Mouse (Mus musculus): ENCODE data around the gene Cpne7. TPM values are rescaled to one million over a fixed set of nuclear protein-coding genes. Genes with fewer than 3 reads are reported as not detected.

Gene Cpne7
- polyA plus RNA-seq, 1 experiment from 2014 or later = 0.45 TPM

DNA sequence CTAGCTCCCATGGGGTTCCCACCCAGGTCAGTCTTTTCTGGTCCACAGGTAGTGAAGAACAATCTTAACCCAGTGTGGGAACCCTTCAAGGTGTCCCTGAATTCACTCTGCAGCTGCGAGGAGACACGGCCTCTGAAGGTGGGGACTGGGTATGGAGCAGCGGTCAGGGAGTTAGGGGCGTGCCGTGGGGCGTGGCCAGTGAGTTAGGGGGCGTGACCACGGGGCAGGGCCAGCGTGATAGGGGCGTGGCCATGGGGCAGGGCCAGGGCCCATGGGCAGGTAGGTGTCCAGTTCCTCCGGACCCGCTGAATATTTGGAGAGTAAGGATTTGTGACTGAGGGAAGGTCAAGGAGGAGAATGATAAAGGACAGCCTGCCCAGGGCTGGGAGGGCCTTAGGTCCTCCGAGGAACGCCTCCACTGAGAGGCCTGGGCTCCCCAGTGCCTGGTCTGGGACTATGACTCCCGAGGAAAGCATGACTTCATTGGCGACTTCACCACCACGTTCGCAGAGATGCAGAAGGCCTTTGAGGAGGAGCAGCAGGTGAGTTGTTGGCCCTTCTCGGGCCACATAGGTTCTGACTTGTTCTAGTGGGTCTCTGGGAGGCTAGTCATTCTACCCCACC lies 9.1 kb downstream of the Cpne7 start:
- no peak overlapping the region for H3K27ac ChIP-seq (ENCODE audit: low read depth, low read length)
- H3K4me3 ChIP-seq (ENCODE audit: low read depth, low read length) = no peak overlapping the region
- H3K9me3 ChIP-seq (ENCODE audit: control insufficient read depth, low read length) = no peaks in the 10 kb centered on the region
- DNase-seq (ENCODE audit: low spot score) = peak; percentile 61
- H3K4me1 ChIP-seq (replicated peaks; ENCODE audit: control insufficient read depth, insufficient read depth, low read length) = peaks cover 3% of the 10 kb centered on the region; the same call in 1 of the 2 replicates
- 6% methylated on average over 19 of the region's 19 CpGs for WGBS
- no peak for ATAC-seq (ENCODE audit: low FRiP score)
- H3K9ac ChIP-seq (ENCODE audit: low read depth, low read length) = no peak overlapping the region
- H3K4me2 ChIP-seq (replicated peaks; ENCODE audit: low read depth, low read length) = no peak overlapping the region; the same call in 1 of the 2 replicates
- H3K27me3 ChIP-seq (ENCODE audit: control insufficient read depth, insufficient read depth, low read length) = peaks cover 3% of the 10 kb centered on the region; the same call in 1 of the 2 replicates
- no peaks in the 10 kb centered on the region for H3K36me3 ChIP-seq (ENCODE audit: control insufficient read depth, insufficient read depth, low read length)

- DNase-seq (ENCODE audit: low spot score) = no peak
- H3K36me3 ChIP-seq (ENCODE audit: control insufficient read depth, insufficient read depth, low read length) = no peaks in the 10 kb centered on the region
- H3K27ac ChIP-seq (ENCODE audit: low read depth, low read length) = no peak overlapping the region
- H3K4me3 ChIP-seq (ENCODE audit: low read depth, low read length) = no peak overlapping the region
- peaks cover 2% of the 10 kb centered on the region; the same call in 1 of the 2 replicates for H3K27me3 ChIP-seq (ENCODE audit: control insufficient read depth, insufficient read depth, low read length)
- H3K9me3 ChIP-seq (ENCODE audit: control insufficient read depth, low read length) = no peaks in the 10 kb centered on the region
- H3K4me2 ChIP-seq (replicated peaks; ENCODE audit: low read depth, low read length) = no peak overlapping the region
- no peak overlapping the region for H3K9ac ChIP-seq (ENCODE audit: low read depth, low read length)
- H3K4me1 ChIP-seq (replicated peaks; ENCODE audit: control insufficient read depth, insufficient read depth, low read length) = peaks cover 5% of the 10 kb centered on the region
- WGBS = 70% methylated on average over 9 of the region's 9 CpGs
- no peak for ATAC-seq (ENCODE audit: low FRiP score)
Observed at GRCm38 (mm10) chr8:123131041-123131440, 13.9 kb downstream of the Cpne7 start.

DNA sequence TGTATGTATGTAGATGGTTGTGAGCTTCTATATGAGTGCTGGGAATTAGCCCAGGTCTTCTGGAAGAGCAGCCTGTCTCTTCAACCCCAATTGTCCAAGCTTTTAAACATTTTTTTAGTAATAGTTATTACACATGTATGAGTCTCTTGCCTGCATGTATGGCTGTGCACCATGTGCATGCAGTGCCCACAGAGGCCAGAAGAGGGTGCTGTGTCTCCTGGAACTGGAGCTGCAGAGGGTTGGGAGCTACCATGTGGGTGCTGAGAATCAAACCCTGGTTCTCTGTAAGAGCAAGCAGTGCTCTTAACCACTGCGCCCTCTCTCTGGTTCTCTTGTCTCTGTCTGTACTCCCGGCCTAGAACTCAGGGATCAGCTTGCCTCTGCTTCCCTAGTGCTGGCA lies 15.8 kb downstream of the Cpne7 start:
- 95% methylated on average over 2 of the region's 2 CpGs for WGBS
- no peak overlapping the region for H3K27ac ChIP-seq (ENCODE audit: low read depth, low read length)
- H3K4me3 ChIP-seq (ENCODE audit: low read depth, low read length) = no peak overlapping the region
- no peaks in the 10 kb centered on the region for H3K36me3 ChIP-seq (ENCODE audit: control insufficient read depth, insufficient read depth, low read length)
- ATAC-seq (ENCODE audit: low FRiP score) (no peak), DNase-seq (ENCODE audit: low spot score) (no peak)
- H3K4me2 ChIP-seq (replicated peaks; ENCODE audit: low read depth, low read length) = no peak overlapping the region
- H3K9ac ChIP-seq (ENCODE audit: low read depth, low read length) = no peak overlapping the region
- peaks cover 3% of the 10 kb centered on the region; the same call in 1 of the 2 replicates for H3K4me1 ChIP-seq (replicated peaks; ENCODE audit: control insufficient read depth, insufficient read depth, low read length)
- no peaks in the 10 kb centered on the region for H3K27me3 ChIP-seq (ENCODE audit: control insufficient read depth, insufficient read depth, low read length)
- H3K9me3 ChIP-seq (ENCODE audit: control insufficient read depth, low read length) = no peaks in the 10 kb centered on the region

DNA sequence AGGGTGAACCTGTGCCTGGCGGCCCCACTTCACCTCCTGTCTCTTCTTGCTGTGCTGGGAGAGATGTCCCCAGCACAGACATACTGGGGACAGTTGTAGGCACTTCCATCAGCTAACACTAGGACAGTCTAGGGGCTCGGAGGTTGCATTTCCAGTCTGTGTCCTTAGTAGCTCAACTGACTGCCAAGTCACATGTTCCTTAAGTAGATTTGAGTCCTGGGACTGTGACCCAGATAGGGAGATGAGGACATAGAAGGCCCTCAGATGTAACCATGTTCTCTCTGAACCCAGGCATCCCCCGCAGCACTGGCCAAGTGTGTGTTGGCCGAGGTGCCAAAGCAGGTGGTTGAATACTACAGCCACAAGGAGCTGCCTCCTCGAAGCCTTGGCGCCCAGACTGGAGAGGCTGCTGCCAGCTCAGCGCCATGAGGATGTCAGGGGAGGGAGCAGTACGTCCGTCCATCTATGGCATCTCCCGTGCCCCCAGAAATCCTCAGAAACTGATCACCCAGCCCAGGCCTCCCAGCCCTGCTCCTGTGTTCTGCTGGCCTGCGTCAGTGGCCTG lies 17.1 kb downstream of the Cpne7 start:
- 83% methylated on average over 11 of the region's 11 CpGs for WGBS
- Histone ChIP-seq H3K4me3 (ENCODE audit: low read depth, low read length) (no peak overlapping the region), H3K36me3 (ENCODE audit: control insufficient read depth, insufficient read depth, low read length) (no peaks in the 10 kb centered on the region), H3K4me1 (replicated peaks; ENCODE audit: control insufficient read depth, insufficient read depth, low read length) (peaks cover 3% of the 10 kb centered on the region; the same call in 1 of the 2 replicates), H3K4me2 (replicated peaks; ENCODE audit: low read depth, low read length) (no peak overlapping the region), H3K9ac (ENCODE audit: low read depth, low read length) (no peak overlapping the region), H3K9me3 (ENCODE audit: control insufficient read depth, low read length) (no peaks in the 10 kb centered on the region), H3K27ac (ENCODE audit: low read depth, low read length) (no peak overlapping the region), H3K27me3 (ENCODE audit: control insufficient read depth, insufficient read depth, low read length) (no peaks in the 10 kb centered on the region)
- ATAC-seq (ENCODE audit: low FRiP score) (no peak), DNase-seq (ENCODE audit: low spot score) (no peak)

GRCm38 (mm10) chr8:123135406-123135805 lies 18.2 kb downstream of the Cpne7 start:
- H3K36me3 ChIP-seq (ENCODE audit: control insufficient read depth, insufficient read depth, low read length) = no peaks in the 10 kb centered on the region
- H3K27me3 ChIP-seq (ENCODE audit: control insufficient read depth, insufficient read depth, low read length) = no peaks in the 10 kb centered on the region
- H3K4me2 ChIP-seq (replicated peaks; ENCODE audit: low read depth, low read length) = no peak overlapping the region
- DNase-seq (ENCODE audit: low spot score) (peak; percentile 58), ATAC-seq (ENCODE audit: low FRiP score) (no peak)
- H3K4me1 ChIP-seq (replicated peaks; ENCODE audit: control insufficient read depth, insufficient read depth, low read length) = peaks cover 3% of the 10 kb centered on the region; the same call in 1 of the 2 replicates
- WGBS = 17% methylated on average over 7 of the region's 7 CpGs
- peak overlapping the region; percentile 62 for H3K27ac ChIP-seq (ENCODE audit: low read depth, low read length)
- no peak overlapping the region for H3K4me3 ChIP-seq (ENCODE audit: low read depth, low read length)
- no peak overlapping the region for H3K9ac ChIP-seq (ENCODE audit: low read depth, low read length)
- no peaks in the 10 kb centered on the region for H3K9me3 ChIP-seq (ENCODE audit: control insufficient read depth, low read length)

DNA sequence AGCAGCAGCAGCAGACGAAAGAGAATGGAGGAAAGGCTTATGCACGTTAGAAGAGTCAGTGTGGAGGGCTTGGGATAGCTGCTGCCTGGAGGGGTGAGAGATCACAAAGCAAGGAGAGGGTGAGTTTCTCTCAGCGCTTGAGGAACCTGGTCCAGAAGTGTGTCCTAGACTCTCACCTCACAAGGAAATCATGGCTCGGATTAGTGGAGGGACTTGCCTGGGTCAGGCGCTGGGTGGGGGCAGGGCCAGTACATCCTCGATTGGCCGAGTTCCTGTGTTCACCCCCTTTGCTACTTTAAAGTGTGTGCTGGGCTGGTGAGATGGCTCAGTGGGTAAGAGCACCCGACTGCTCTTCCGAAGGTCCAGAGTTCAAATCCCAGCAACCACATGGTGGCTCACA lies 18.6 kb downstream of the Cpne7 start:
- Histone ChIP-seq H3K36me3 (ENCODE audit: control insufficient read depth, insufficient read depth, low read length) (no peaks in the 10 kb centered on the region), H3K4me3 (ENCODE audit: low read depth, low read length) (no peak overlapping the region), H3K9me3 (ENCODE audit: control insufficient read depth, low read length) (no peaks in the 10 kb centered on the region), H3K4me1 (replicated peaks; ENCODE audit: control insufficient read depth, insufficient read depth, low read length) (peaks cover 3% of the 10 kb centered on the region; the same call in 1 of the 2 replicates), H3K4me2 (replicated peaks; ENCODE audit: low read depth, low read length) (no peak overlapping the region), H3K27ac (ENCODE audit: low read depth, low read length) (peak overlapping the region; percentile 62), H3K9ac (ENCODE audit: low read depth, low read length) (no peak overlapping the region), H3K27me3 (ENCODE audit: control insufficient read depth, insufficient read depth, low read length) (no peaks in the 10 kb centered on the region)
- DNase-seq (ENCODE audit: low spot score) (no peak), ATAC-seq (ENCODE audit: low FRiP score) (no peak)
- 45% methylated on average over 9 of the region's 9 CpGs for WGBS

GRCm38 (mm10) chr8:123136287-123136686 lies 19.1 kb downstream of the Cpne7 start:
- peaks cover 3% of the 10 kb centered on the region; the same call in 1 of the 2 replicates for H3K4me1 ChIP-seq (replicated peaks; ENCODE audit: control insufficient read depth, insufficient read depth, low read length)
- H3K36me3 ChIP-seq (ENCODE audit: control insufficient read depth, insufficient read depth, low read length) = no peaks in the 10 kb centered on the region
- H3K9ac ChIP-seq (ENCODE audit: low read depth, low read length) = no peak overlapping the region
- no peaks in the 10 kb centered on the region for H3K27me3 ChIP-seq (ENCODE audit: control insufficient read depth, insufficient read depth, low read length)
- H3K4me3 ChIP-seq (ENCODE audit: low read depth, low read length) = no peak overlapping the region
- no peak overlapping the region for H3K27ac ChIP-seq (ENCODE audit: low read depth, low read length)
- no peak overlapping the region for H3K4me2 ChIP-seq (replicated peaks; ENCODE audit: low read depth, low read length)
- 83% methylated on average over 9 of the region's 9 CpGs for WGBS
- H3K9me3 ChIP-seq (ENCODE audit: control insufficient read depth, low read length) = no peaks in the 10 kb centered on the region
- no peak for ATAC-seq (ENCODE audit: low FRiP score)
- DNase-seq (ENCODE audit: low spot score) = no peak

GRCm38 (mm10) chr8:123137645-123138077 lies 20.5 kb downstream of the Cpne7 start:
- peak; percentile 57 for ATAC-seq (ENCODE audit: low FRiP score)
- no peaks in the 10 kb centered on the region for H3K9me3 ChIP-seq (ENCODE audit: control insufficient read depth, low read length)
- H3K4me3 ChIP-seq (ENCODE audit: low read depth, low read length) = no peak overlapping the region
- WGBS = 17% methylated on average over 2 of the region's 2 CpGs
- H3K4me2 ChIP-seq (replicated peaks; ENCODE audit: low read depth, low read length) = no peak overlapping the region
- no peaks in the 10 kb centered on the region for H3K36me3 ChIP-seq (ENCODE audit: control insufficient read depth, insufficient read depth, low read length)
- H3K4me1 ChIP-seq (replicated peaks; ENCODE audit: control insufficient read depth, insufficient read depth, low read length) = peaks cover 3% of the 10 kb centered on the region; the same call in 1 of the 2 replicates
- peak; percentile 40 for DNase-seq (ENCODE audit: low spot score)
- H3K27ac ChIP-seq (ENCODE audit: low read depth, low read length) = no peak overlapping the region
- no peaks in the 10 kb centered on the region for H3K27me3 ChIP-seq (ENCODE audit: control insufficient read depth, insufficient read depth, low read length)
- H3K9ac ChIP-seq (ENCODE audit: low read depth, low read length) = no peak overlapping the region

- Histone ChIP-seq H3K9ac (ENCODE audit: low read depth, low read length) (no peak overlapping the region), H3K4me1 (replicated peaks; ENCODE audit: control insufficient read depth, insufficient read depth, low read length) (peaks cover 3% of the 10 kb centered on the region; the same call in 1 of the 2 replicates), H3K9me3 (ENCODE audit: control insufficient read depth, low read length) (no peaks in the 10 kb centered on the region), H3K27ac (ENCODE audit: low read depth, low read length) (no peak overlapping the region), H3K36me3 (ENCODE audit: control insufficient read depth, insufficient read depth, low read length) (no peaks in the 10 kb centered on the region), H3K4me3 (ENCODE audit: low read depth, low read length) (no peak overlapping the region), H3K27me3 (ENCODE audit: control insufficient read depth, insufficient read depth, low read length) (no peaks in the 10 kb centered on the region), H3K4me2 (replicated peaks; ENCODE audit: low read depth, low read length) (no peak overlapping the region)
- WGBS = 68% methylated on average over 4 of the region's 4 CpGs
- ATAC-seq (ENCODE audit: low FRiP score) (no peak), DNase-seq (ENCODE audit: low spot score) (no peak)
Observed at GRCm38 (mm10) chr8:123138741-123139140, 21.6 kb downstream of the Cpne7 start.
